Mouse (Mus musculus) neural tube, embryonic 10.5 days (tissue): Measurements from ENCODE around the gene Psmd14.

Source experiments
- DNase-seq: peaks from one replicate; pipeline ENCODE4 v3.0.0-alpha.2; 2017; ENCODE audit warnings: low spot score; ENCODE audit errors: extremely low spot score

Gene Psmd14

DNA sequence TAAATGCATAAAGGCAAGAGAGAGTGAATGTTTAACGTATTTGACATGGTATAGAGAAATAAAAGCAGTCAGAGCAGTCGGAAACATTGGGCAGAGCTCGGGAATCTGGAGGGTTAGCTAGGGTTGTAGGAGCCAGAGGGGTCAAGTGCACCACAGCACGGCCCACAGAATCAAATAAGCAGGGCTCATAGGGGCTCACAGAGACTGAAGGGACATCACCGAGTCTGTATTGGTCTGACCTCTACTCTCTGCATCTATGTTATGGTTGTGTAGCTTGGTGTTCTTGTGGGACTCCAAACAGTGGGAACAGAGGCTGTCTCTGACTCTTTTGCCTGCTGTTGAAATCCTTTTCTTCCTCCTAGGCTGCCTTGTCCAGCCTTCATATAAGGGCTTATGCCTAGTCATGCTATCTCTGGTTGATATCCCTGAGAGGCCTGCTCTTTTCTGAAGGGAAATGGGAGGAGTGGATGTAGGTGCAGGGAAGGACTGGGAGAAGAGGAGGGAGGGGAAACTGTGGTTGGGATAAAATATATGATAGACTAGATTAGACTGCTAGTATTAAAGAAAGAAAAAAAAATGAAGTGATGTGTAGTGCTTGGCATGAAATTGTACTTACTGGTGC is 47.9 kb downstream of the Psmd14 start:
- DNase-seq: no peak

DNA sequence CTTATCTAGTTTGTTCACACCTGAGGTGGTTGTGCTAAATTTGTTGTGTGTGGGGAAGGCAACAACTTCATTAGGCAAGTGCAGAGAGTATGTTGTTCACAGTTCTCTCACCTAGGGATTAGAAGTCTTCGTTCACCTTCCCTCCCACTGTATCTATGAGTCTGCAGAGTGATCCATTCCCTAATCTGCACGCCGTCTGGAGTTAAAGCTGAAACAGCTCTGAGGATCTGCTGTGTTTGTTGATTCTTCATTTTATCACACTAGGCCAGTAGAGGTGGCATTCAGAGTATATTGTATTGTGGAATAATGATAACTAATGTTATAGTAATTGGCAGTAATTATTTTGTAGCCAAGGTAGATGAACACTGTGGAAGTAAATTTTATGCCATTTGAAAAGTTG is 48.5 kb downstream of the Psmd14 start:
- DNase-seq: no peak

DNA sequence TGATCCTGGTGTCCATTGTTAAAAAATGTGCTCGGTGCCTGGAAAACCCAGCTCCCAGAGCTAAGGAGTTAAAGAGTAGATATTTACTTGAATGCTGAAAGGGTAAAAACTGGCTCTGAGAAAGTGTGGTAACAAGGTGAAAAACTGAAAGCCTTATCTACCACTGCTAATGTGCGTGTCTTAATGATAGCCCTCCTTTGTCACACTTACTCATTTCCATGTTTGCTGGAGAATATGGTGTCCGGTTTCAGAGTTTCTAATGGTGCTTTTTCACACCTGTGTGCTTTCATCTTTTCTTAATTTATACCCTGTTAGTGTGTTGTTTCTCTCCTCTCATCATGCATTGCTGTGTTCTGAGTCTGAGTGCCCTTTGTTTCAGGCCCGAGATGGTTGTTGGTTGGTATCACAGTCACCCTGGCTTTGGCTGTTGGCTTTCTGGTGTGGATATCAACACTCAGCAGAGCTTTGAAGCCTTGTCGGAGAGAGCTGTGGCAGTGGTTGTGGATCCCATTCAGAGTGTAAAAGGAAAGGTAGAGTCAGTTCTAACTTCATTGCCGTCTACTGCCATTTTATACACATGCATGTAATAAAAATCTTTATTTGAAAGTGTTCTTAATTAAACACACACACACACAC is 53.1 kb downstream of the Psmd14 start:
- DNase-seq: no peak

DNA sequence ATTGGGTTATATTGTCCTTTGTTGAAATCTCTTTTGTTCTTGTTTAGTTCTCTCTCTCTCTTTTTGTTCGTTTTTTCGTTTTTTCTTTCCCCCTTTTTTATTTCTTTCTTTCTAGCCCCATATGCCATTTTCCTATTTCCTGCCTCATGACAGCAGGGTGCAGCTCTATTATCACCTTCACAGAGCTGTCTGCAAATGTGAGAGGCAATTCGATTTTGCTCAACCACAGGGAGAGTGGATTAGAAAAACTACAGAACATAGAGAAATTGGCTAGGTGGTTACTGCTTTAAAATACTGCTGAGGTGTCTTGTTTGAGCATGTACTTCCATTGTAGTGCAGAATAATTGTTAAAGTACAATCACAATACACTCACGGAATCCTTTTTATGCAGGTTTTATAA is 54.0 kb downstream of the Psmd14 start:
- no peak for DNase-seq

DNA sequence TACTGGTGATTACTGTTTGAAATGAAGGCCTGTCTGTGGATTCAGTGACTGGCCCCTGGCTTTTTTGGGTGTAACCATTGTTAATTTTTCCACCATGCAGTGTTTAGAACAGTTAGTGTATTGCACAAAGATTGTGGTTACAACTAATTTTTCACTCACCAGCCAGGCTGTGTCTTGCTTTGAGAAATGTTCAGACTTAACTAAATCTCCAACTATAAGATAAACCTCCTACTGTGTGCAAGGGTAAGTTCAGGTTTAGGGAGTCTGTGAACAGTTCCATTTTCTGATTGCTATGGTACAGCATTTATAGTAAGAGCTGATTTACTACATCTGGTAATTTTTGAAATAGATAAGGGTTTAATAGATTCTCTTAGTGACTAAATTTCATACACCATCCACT is 69.3 kb downstream of the Psmd14 start:
- no peak for DNase-seq

DNA sequence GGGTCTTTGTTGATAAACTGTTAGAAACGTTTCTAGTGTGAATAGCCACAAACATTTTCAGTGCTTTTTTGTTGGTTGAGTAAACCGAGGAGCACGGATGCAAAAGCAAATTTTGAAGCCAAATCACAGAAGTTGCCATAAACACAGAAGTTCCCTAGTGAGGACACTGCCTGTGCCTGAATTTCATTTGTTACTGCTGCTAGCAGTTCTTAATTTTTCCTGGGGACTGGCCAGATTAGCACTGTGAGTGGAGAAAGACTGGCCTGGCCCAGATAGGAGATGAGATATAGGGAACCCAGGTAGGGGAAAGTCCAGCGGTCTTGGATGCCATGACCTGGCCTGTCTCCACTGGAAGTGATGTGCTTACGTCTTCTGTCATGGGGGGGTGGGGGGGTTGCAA is 83.5 kb downstream of the Psmd14 start:
- DNase-seq: no peak

DNA sequence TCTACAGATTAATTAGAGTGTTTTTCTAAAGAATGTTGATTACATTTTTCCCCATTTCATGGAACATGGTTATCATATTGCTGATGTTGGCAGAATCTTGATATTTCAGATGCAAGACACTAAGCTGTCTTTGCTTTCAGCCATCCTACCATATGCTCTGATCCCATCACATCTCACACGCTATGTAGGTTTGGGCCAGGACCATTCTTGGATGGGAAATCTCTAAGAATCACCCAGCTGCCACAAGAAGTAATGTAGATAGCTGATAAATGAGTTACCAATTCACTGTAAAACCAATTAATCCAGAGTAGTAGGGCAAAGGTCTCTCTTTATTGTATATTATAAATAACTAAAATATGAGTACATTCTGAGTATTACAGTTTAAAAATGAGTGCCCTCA is 86.6 kb downstream of the Psmd14 start:
- no peak for DNase-seq

DNA sequence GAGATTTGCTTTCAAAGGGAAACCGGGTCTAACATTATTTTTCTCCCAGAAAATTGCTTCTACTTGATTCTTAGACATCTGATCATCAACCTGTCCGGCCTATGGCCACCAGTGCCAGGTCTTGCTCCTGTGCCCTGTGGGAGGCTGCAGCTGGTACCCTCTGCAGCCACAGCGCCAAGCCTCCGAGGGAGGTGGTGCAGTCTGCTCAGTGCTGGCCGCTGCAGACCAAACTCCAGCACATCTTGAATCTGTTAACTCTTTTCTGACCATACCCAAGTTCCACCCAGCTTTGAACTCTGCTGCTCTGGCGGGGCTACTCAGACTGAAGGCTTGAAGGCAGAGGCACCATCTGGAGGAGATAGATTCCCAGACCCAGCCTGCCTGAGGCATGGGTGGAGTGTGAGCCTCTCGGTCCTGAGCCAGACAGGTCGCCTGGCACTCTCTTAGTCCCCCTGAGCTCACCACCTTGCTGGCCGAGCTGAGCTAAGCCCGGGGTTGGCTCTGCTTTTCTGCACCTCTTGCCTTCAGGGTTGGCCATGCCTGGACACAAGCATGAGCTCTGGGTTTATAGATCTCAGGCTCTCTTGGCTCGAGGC is 91.3 kb downstream of the Psmd14 start, which contains the start of gene Tbr1:
Gene Tbr1 (plus strand): TSS at position 275 of the 596 bp plus-strand sequence.
- peak; percentile 61 for DNase-seq

DNA sequence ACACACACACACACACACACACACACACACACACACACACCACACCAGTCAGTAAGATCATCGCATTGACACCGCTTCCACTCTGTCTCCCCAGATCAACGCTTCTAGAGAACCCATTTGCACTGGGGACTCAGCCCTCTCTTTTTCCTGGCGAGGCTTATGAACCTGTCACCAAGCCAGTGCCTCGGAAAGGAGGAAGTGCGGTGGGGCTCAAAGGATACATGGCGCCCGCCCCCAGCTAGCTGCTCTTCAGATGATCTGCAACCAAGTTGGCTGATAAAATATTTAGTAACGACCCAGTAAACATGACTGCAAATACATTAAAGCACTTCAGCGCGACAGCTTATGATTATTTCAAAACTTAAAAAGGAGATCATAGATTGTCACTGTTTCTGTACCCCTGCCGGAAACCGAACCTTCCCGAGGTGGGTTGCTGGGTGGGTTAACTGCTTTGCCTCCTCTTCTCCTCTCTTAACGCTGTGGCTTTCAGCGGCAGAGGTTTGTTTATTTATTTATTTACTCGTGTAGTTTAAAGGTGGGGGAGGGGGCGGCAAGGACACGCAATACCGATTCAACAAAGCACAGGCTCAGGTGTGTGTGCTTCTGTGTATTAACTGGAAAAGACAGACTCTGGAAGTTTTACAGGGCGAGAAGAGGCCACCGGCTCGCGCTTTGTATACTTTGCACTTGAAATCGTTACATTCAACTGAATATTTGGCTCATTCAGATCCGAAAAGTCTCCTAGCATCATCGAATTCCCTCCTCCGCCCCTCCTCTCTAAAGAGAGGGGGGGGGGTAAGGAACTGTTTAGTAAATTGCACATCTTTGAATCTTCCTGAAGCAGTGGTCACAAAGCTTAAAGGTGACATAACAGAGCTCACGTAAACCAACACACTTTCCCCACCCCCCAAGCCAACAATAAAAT is 92.2 kb downstream of the Psmd14 start:
- peak; percentile 33 for DNase-seq

DNA sequence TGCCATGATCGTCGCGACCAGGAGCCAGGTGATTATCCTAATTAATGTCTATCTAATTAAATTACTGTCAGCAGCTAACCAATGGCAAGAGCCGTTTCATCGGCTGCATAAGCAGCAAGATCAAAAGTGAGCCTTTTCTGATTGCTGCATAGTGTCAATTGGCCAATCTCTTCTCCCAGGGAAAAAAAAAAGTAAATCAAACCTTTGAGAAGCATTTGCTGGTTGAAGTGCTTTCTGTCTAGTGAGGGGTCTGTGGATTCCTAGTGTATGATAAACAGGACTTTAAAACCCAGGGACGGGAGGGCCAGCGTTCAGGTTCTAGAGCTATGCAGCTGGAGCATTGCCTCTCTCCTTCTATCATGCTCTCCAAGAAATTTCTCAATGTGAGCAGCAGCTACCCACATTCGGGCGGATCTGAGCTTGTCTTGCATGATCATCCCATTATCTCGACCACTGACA is 92.9 kb downstream of the Psmd14 start:
- no peak for DNase-seq

DNA sequence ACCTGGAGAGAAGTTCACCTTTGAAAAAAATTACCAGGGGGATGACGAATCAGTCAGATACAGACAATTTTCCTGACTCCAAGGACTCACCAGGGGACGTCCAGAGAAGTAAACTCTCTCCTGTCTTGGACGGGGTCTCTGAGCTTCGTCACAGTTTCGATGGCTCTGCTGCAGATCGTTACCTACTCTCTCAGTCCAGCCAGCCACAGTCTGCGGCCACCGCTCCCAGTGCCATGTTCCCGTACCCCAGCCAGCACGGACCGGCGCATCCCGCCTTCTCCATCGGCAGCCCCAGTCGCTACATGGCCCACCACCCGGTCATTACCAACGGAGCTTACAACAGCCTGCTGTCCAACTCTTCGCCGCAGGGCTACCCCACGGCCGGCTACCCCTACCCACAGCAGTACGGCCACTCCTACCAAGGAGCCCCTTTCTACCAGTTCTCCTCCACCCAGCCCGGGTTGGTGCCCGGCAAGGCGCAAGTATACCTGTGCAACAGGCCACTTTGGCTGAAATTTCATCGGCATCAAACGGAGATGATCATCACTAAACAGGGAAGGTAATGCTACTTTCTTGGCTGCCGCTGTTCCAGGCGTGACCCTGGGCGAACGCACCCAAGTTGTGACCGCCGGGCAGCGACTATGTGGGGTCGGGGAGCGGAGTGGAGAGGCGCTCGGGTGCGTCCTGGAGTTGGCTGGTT is 93.5 kb downstream of the Psmd14 start:
- DNase-seq: peak; percentile 77

DNA sequence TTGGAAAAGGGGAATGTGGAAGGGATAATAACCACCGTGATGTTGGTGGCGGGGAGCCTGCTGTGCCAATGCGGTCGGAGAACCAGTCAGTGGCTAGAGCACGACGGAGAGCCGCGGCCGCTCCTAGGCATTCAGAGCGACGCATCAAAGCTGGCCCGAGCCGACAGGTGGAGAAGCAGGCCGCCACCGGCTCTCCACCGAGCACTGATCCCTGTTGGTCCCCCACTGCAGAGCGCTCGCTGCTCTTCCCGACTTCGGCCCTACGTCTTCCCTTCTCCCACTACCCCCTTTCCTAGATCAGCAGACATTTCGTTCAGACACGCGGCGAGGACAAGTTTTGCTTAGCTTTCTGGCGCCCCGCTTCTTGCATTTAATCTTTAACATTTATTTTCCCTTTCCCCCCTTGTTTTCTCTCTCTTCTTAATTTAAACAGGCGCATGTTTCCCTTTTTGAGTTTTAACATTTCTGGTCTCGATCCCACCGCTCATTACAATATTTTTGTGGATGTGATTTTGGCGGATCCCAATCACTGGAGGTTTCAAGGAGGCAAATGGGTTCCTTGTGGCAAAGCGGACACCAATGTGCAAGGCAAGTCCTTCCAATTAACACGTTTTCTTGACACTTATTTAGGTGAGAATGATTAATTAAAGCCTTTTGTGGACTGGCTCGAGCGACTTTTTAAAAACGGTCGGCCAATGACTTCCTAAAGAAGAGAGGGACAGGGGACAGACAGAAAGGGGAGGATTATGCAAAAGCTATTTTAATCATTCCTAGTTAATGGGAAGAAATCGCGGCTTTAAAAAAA is 94.2 kb downstream of the Psmd14 start:
- peak; percentile 37 for DNase-seq

DNA sequence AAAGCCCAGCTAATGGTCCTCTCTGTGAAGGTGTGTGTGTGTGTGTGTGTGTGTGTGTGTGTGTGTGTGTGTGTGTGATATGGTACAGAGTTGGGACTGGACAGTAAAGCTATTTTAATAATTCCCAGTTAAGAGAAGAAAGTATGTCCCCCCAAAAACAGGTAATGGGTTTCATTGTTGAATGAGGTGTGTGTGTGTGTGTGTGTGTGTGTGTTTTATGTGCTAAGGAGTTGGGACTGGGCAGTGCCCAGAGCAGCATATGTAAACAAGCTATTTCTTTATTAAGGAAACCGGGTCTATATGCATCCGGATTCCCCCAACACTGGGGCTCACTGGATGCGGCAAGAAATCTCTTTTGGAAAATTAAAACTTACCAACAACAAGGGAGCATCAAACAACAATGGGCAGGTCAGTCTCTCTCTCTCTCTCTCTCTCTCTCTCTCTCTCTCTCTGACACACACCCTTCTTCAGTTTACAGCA is 94.9 kb downstream of the Psmd14 start:
- peak; percentile 39 for DNase-seq

DNA sequence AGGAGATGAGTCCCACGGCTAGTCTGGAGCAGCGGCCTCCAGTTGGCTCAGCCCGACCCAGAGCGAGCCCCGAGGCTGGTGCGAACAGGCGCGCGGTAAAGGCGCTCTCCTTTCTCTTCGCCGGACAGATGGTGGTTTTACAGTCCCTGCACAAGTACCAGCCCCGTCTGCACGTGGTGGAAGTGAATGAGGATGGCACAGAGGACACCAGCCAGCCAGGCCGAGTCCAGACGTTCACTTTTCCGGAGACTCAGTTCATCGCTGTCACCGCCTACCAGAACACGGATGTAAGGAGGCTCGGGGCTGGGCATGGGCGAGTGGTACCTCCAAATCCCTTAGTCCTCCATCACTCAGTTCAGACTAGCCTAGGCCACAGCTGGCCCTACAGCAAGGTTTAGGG is 95.7 kb downstream of the Psmd14 start:
- DNase-seq: peak; percentile 76

DNA sequence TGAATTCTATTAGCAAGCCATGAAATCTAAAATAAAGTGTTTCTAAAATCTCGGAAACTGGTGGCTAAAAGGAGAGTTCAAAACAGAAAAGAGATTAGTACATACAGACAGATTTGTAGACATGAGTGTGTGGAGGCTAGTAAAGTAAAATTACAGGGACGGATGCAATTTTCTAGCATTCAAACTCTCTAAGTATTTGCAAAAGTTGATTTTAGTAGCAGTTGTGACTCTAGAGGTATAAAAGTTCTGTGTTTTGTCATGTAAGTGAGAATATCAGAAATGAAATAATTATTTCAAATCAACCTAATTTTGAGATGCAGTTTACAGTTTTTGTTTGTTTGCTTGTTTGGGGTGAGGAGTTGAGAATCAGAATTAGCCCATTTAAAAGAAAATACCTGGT is 96.3 kb downstream of the Psmd14 start:
- no peak for DNase-seq

DNA sequence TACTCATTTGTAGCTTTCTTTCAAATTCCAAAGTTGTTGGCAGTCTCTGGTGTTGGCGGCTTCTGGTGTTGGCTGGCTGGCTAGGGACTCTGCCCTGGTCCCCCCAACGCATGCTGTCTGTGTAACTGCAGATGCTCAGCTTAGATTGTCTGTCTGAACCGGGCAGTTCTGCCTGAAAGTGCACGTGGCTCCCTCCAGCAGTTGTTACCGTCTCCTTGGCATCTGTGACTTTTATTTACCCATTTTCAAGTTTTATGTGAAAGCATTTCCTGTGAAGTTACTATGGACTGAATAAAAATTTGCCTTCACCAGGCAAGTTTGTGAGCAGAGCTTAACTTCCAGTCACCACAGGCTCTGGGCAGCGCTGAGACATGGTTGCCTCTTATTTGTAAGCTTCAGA is 97.3 kb downstream of the Psmd14 start:
- peak; percentile 58 for DNase-seq

DNA sequence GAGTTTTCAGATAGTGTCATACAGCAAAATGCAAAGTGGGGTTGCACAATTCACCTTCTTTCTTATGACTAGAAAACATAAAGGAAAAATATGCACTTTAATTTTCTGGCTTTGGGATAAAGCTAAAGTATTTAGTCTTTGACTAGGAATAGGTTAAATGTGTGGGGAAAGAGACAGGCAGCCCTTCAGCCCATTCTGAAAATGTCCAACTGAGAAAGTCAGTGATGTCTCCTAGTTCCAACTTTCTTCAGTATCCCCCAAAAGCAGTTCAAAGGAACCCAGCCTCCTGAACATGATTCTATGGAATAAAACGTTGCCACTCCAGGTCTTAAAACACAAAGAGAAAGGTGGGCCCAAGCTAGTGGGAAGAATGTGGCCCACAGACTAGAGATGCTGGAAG is 97.9 kb downstream of the Psmd14 start:
- DNase-seq: peak; percentile 29

DNA sequence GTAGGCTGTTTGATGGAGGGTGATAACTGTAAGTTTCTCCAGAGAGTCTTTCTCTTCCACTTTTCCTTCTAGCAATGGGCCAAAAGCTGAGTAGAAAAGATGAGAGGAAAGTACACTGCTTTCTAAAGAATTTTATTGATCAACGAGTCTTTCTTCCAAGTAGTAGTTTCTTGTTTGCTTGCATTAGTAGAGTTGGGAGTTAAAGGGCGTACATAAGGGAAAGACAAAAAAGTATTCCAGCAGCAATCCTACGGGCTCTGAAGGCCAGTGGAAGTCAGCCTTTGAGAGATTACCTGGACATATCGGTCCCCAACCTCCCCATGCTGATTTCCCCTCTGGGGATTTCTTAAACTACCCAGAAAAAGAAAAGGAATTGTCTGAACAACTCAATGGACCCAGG is 99.3 kb downstream of the Psmd14 start:
- DNase-seq: no peak

DNA sequence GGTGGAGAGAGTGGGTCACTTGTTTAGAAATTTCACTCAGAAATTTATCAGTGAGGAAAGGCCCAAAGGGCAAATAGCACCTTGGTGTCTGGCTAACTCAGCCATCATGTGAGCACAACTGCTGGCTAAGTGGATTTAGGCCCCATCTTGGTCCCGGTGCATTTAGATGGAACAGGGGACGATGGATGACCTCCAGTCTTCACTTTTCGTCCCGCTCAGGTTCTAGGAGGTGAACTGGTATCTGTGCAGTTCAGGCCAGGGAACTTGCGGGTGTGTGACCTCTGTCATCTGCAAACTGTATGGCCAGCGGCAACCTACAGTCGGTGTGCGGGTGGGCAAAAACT is 99.6 kb downstream of the Psmd14 start:
- no peak for DNase-seq
